Mouse (Mus musculus): ENCODE data around the gene Tarbp2.

The Tarbp2 gene

GRCm38 (mm10) chr15:102521480-102521879, 3.5 kb downstream of the Tarbp2 start:
- CTCF ChIA-PET = no interaction called here

- CTCF ChIA-PET = no interaction called here
These were observed 7.0 kb downstream of the Tarbp2 start, which contains the start of gene Npff for GRCm38 (mm10) chr15:102524892-102525485. Gene Npff, minus strand, starts transcription at chr15:102524942.

- CTCF ChIA-PET = interaction anchor here (0.5 to 0.6 kb wide), 3 partner anchors 24 to 229 kb away, joined by 4 to 6 read pairs (median 4); no protein-coding TSS in a partner anchor
These were observed 8.4 kb downstream of the Tarbp2 start for GRCm38 (mm10) chr15:102526111-102527002.

GRCm38 (mm10) chr15:102527936-102528335, 9.9 kb downstream of the Tarbp2 start:
- CTCF ChIA-PET = interaction anchor here (0.6 to 0.7 kb wide), 2 partner anchors 42 to 301 kb away, joined by 4 to 6 read pairs; no protein-coding TSS in a partner anchor

- CTCF ChIA-PET = no interaction called here
These were observed 10.4 kb downstream of the Tarbp2 start for GRCm38 (mm10) chr15:102528396-102528795.

DNA sequence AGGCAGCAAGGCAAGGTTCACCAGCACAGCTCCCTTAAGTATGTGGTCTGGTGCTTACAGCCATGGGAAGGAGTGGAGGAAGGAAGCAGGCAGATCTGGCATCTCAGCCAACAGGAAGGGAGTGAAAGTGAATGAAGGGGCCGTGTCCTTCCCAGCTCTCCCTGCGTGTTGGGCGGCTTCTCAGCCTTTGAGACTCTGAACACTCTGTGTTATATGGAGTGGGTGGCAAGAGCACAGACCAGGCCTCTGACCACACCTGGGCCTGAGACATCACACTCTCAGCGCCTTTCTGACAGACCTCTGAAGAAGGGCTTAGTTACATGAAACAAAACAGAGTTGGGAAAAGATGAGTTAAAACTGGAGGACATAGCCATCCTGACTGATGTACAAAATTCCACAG, 12.6 kb downstream of the Tarbp2 start:
- CTCF ChIA-PET = no interaction called here

- CTCF ChIA-PET = interaction anchor here (0.6 kb wide), 1 partner anchor 258 kb away, joined by 3 read pairs; no protein-coding TSS in a partner anchor
These were observed 13.6 kb downstream of the Tarbp2 start for GRCm38 (mm10) chr15:102531586-102531985.

DNA sequence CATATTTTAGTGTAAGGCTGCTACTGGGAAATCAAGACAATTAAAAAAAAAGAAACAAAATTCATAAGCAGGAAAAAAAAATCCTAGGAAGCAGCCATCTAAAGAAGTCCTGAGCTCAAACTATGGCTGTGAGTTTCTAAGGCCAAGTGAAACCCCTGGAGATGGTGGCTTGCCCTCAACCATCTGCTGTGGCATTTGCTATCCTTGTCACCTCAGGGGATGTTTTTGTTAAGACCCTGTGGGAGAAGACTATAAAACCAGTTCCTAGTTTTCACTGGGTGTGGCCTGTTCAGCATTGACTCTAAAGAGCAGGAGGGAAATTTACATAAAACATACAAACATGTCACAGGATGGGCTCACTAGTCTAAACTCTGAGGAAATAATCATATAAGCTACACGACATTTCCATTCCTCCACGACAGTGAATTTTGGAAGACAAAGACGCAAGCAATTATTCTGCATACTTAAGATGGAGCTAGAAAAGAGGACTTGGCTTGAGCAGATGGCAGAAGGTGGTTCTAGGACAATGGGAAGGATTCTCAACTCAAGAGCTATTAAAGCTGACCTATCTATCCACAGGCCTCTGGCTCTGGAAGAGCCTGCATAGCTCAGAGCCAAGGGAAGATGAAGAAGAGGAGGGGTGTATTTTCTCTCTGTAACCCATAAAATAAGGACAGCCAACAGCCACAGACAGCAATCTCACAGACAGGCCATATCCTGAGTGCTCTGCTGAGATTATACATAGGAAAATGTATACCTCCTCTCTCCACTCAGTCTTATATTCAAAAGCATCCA, 14.3 kb downstream of the Tarbp2 start:
- CTCF ChIA-PET = interaction anchor here (1.0 kb wide), 1 partner anchor 61 kb away, joined by 4 read pairs; no protein-coding TSS in a partner anchor

- CTCF ChIA-PET = interaction anchor here (0.5 to 0.6 kb wide), 2 partner anchors 34 to 391 kb away, joined by 3 to 5 read pairs; no protein-coding TSS in a partner anchor
These were observed 15.9 kb downstream of the Tarbp2 start for GRCm38 (mm10) chr15:102533926-102534325.

GRCm38 (mm10) chr15:102544801-102545200, 26.8 kb downstream of the Tarbp2 start:
- CTCF ChIA-PET = no interaction called here

DNA sequence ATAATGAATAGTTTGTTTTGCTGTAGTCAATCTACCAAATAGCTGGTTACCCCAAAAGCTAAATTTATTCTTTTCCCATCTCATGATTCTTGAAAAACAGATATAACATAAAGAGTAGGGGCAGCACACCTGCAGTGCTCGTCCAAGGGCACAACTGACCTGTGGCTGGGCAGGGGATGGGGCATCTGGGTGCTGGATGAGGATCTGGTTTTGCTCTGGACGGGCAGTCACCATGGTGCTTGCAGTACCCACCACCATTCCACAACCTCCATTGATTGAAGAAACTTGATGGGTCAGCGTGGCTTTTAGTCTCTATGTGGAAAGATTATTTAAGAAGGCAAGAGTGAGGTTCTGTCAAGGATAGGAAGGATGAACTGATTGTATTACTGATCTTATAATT, 28.3 kb downstream of the Tarbp2 start:
- CTCF ChIA-PET = no interaction called here

DNA sequence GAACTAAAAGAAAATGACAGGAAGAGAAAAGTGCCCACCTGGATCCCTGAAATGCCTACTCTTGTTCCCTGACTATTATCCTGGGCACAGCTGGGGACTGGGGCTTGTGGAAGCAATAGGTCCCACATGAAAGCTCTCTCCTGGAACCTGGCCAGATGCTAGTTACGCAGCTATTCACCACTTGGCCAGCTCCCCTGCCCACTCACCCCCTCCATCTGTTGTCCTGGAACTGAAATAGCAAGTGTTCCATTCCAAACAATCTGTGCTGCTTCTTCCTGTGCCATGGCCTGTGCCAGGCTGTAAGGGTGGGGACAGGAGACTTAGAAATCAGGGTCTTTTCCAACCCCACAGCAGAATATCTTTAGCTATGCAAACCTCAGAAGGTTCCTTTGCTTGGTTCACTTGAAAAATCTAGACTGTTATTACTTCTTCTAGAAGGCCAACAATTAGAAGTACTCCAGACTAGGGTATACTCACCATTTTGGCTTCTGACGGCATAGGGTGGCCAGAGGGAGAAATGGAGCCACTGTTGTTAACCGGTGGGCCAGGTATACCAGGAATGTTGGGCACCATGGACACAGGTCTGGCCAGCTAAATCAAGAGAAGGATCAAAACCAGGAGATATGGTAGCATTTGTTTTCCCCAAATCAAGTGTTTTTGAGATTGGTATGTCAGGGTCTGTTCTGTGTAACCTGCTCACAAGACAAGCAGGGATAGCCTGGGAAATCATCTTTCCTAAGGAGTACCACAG, 28.9 kb downstream of the Tarbp2 start:
- CTCF ChIA-PET = interaction anchor here (0.5 kb wide), 1 partner anchor 143 kb away, joined by 3 read pairs; no protein-coding TSS in a partner anchor

GRCm38 (mm10) chr15:102547478-102547877, 29.5 kb downstream of the Tarbp2 start:
- CTCF ChIA-PET = interaction anchor here (0.5 kb wide), 1 partner anchor 143 kb away, joined by 3 read pairs; no protein-coding TSS in a partner anchor

DNA sequence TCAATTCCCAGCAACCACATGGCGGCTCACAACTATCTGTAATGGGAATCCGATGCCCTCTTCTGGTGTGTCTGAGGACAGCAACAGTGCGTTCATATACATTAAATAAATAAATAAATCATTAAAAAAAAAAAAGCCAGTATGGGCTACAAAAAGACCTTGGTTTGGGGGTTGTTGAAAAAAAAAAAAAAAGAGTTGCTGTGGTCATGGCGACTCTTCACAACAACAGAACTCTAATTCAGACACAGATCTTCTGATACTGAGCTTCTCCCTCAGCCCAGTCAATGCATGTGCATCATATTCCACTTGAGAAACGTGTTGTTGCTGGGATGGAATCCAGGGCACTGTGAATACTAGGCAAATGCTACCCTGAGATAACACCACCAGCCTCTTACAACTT, 34.6 kb downstream of the Tarbp2 start:
- CTCF ChIA-PET = interaction anchor here (0.6 to 0.7 kb wide), 3 partner anchors 17 to 183 kb away, joined by 3 to 11 read pairs (median 5); no protein-coding TSS in a partner anchor

DNA sequence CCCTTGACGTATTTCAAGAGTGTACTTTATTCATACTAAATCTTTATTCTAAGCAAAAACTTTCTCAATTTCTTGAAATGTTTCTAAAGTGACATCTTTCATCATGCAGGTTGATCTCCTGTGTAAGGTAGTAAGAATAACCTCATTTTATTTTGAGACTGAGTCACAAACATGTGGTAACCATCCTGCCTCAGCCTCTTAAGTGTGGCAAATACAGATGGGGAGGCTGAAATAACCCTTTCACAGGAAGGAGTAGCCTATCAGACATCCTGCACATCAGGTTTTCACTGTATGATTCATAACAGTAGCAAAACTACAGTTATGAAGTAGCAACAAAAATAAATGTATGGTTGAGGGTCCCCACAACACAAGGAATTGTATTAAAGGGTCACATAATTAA, 37.6 kb downstream of the Tarbp2 start:
- CTCF ChIA-PET = no interaction called here

DNA sequence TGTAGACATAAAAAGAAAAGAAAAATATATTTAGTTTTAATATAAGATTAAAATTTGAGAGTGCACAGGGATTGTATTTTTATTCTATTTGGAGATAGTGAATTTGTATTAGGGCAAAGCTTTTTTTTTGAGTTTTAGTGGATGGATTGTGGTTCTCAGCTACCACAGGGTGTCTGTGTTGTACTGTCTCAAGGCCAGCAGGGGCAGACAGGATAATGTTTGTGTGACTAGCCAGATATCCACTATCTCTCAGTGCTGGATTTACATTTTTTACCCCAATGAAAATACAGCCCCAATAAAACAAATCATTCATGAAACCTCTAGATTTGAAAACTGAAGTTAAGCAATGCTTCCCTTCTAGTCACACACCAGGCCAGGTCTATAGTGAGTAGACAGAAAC, 39.6 kb downstream of the Tarbp2 start:
- CTCF ChIA-PET = no interaction called here

DNA sequence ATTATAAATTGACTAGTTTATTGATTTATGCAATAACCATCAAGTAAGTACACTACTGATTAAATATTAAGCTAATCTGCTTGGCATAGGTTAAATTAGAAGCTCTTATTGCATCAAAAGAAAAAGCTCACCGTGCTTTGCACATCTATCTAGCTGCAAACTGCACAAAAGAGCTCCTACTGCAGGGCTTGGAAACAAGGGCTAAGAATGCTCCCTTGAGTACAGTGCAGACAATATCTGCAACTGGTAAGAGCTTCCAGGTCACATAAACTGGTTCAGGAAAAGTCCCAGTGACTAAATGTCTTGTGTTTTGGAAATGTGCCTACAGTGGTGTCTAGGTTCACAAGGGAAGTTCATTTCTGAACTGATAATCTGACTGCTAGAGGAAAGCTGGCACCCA, 44.5 kb downstream of the Tarbp2 start:
- CTCF ChIA-PET = no interaction called here

DNA sequence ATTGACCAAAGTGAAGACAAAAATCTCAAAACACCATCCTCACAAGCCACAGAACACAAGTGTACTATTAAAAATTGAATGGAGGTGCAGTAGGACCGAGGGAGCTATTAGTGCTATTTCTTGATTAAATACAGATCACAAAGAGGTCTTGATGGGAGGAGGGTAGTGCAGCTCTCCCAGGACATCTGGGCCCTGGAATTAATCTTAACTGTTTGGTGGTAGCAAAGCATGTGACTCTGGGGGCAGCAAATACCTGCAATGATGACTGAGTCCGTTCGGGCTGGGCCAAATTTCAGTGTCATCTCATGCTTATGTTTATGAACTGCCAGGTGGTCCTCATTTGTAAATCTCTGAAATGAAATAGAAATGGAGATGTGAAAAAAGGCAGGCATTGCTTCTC, 45.1 kb downstream of the Tarbp2 start:
- CTCF ChIA-PET = no interaction called here

DNA sequence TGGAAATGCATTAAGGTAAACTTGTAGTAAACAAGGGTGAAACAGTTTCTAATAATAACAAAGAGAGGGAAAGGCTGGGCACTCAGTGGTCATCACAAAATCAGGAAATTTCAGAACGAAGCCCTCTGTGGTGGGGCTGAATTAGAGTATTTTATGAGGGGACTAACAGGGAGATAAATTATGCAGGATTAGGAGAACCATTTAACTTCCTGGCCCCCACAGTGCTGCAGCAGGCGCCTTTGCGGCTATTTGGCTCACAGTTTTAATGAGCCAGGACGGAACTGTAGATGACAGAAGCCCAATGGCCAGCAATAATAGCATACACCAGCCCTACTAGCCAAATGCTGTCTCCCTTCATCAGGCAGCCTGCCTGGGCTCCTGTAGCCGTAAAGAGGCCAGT, 45.7 kb downstream of the Tarbp2 start:
- CTCF ChIA-PET = no interaction called here

DNA sequence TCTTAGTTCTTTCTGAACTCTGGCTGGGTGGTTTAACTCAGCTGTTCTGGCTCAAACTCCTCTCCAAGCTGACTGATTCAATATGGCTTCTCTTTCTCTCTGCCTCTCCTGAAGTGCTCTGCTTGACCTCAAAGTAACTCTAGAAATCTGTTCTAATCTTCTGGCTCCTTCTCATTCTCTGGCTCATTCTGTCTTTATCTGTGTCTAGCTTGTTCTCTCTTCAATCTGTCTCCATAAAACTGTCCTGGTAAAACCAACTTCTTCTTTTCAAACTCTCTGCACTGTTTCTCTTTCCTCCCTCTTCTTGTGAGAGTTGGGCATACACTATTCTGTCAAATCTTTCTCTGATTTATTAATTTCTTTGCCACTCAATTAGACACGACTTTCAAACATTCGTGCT, 49.9 kb downstream of the Tarbp2 start:
- CTCF ChIA-PET = no interaction called here

GRCm38 (mm10) chr15:102572081-102572480, 54.1 kb downstream of the Tarbp2 start:
- CTCF ChIA-PET = no interaction called here

Data from spleen, embryonic (tissue).